Mouse (Mus musculus) hindbrain, postnatal 0 days (tissue): ENCODE data around the gene Parg. TPM values are rescaled to one million over a fixed set of nuclear protein-coding genes. Genes with fewer than 3 reads are reported as not detected.

Experiments
- ATAC-seq: fragments of 200-750 bp; cut with Nextera tagmentation; 2 replicates; pipeline ENCODE4 v1.8.0; 2017; ENCODE audit warnings: mild to moderate bottlenecking, moderate TSS enrichment, moderate library complexity
- DNase-seq: peaks from one replicate; pipeline ENCODE4 v3.0.0-alpha.2; 2015; ENCODE audit warnings: low spot score
- H3K27ac ChIP-seq: fragments of 300-500 bp; sonication (generic); 2 replicates; pipeline ENCODE4 v1.5.1; 2014; ENCODE audit warnings: mild to moderate bottlenecking
- H3K27me3 ChIP-seq: fragments of 300-500 bp; sonication (generic); 2 replicates; pipeline ENCODE4 v1.6.1; 2014; ENCODE audit warnings: low read length, mixed read lengths; ENCODE audit not compliant: insufficient read depth
- H3K36me3 ChIP-seq: fragments of 300-500 bp; sonication (generic); 2 replicates; pipeline ENCODE4 v1.6.1; 2014; ENCODE audit warnings: low read length, mixed read lengths; ENCODE audit not compliant: insufficient read depth
- H3K4me1 ChIP-seq: fragments of 300-500 bp; sonication (generic); 2 replicates; pipeline ENCODE4 v1.6.1; 2014; ENCODE audit warnings: antibody characterized with exemption, low read length, mixed read lengths; ENCODE audit not compliant: insufficient read depth
- H3K4me2 ChIP-seq: fragments of 300-500 bp; sonication (generic); 2 replicates; pipeline ENCODE4 v1.6.1; 2014; ENCODE audit warnings: low read depth, mild to moderate bottlenecking, low read length, moderate library complexity, mixed read lengths
- H3K4me3 ChIP-seq: fragments of 300-500 bp; sonication (generic); 2 replicates; pipeline ENCODE4 v1.5.1; 2014; ENCODE audit warnings: low read length
- H3K9ac ChIP-seq: fragments of 300-500 bp; sonication (generic); replicated peaks from 2 replicates; pipeline ENCODE4 v1.6.1; 2014; ENCODE audit warnings: mild to moderate bottlenecking, low read length, moderate library complexity, mixed read lengths
- H3K9me3 ChIP-seq: fragments of 300-500 bp; sonication (generic); 2 replicates; pipeline ENCODE4 v1.6.1; 2016; ENCODE audit warnings: low read length, mixed read lengths
- CTCF ChIP-seq: IDR thresholded peaks from 2 replicates; pipeline ENCODE4 v1.5.1; 2016; ENCODE audit warnings: antibody characterized with exemption, control low read depth, low read depth
- whole genome bisulfite sequencing: fragments of 180-500 bp; shearing (Covaris S2); extraction: QIAGEN DNeasy Blood & Tissue Kit; methylation state at CpG from one replicate; pipeline ENCODE4 v1.1.7; 2014; 5-methylcytosine and 5-hydroxymethylcytosine counted together
- polyA plus RNA-seq: library from polyadenylated mRNA; unstranded; fragments of >200 nt; fragmentation: Nextera tagmentation; extraction: Ambion mirVana; gene quantifications from 2 replicates; pipeline ENCODE4 v1.2.1, GENCODE M21; 2015
- total RNA-seq: library from RNA; depleted of rRNA; stranded (reverse); fragments of >200 nt; gene quantifications from 2 replicates; pipeline ENCODE4 v1.2.3, GENCODE M21; 2014

The Parg gene
- total and polyA plus RNA-seq, 2 experiments from 2014 or later: 26.5 to 35.0 TPM

GRCm38 (mm10) chr14:32165278-32166061 is 36.3 kb upstream of the Parg start:
- DNase-seq (peak; percentile 78), ATAC-seq (peak; percentile 81)
- WGBS: under 1% methylated on average over 41 of the region's 42 CpGs
- Histone ChIP-seq H3K4me3 (peak overlapping the region; percentile 49), H3K27me3 (no peaks in the 10 kb centered on the region), H3K9me3 (no peaks in the 10 kb centered on the region), H3K4me2 (peak overlapping the region; percentile 98), H3K36me3 (no peaks in the 10 kb centered on the region), H3K4me1 (0 out of 2 replicates have a peak, but pooled peaks cover 5% of the 10 kb centered on the region), H3K9ac (peak overlapping the region; percentile 56), H3K27ac (peak overlapping the region; percentile 65; the same call in 1 of the 2 replicates)
- no peak for TF ChIP-seq CTCF

DNA sequence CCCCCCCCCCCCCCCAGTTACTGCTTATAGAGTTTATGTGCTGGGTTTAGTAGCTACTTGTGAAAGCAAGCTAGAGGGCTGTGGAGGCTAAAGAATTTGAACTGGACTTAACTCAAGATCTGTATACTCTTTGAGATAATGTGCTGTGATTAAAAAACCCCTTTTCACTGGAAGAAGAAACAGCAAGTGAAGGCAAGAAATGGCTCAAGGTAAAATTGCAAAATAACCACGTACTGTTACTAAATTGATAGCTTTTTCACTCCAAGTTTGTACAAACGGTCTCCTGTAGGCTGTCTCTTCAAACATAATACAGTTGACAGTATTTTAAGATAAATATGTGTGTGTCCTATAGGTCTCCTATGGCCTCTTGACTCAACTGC is 35.7 kb upstream of the Parg start:
- H3K36me3 ChIP-seq: no peaks in the 10 kb centered on the region
- 70% methylated on average over 2 of the region's 2 CpGs for WGBS
- H3K9me3 ChIP-seq: no peaks in the 10 kb centered on the region
- ATAC-seq (no peak), DNase-seq (no peak)
- no peaks in the 10 kb centered on the region for H3K27me3 ChIP-seq
- no peak overlapping the region for H3K27ac ChIP-seq
- 0 out of 2 replicates have a peak, but pooled peaks cover 5% of the 10 kb centered on the region for H3K4me1 ChIP-seq
- H3K9ac ChIP-seq: no peak overlapping the region
- H3K4me3 ChIP-seq: peak overlapping the region; percentile 49; the same call in 1 of the 2 replicates
- no peak for TF ChIP-seq CTCF
- H3K4me2 ChIP-seq: peak overlapping the region; percentile 98

DNA sequence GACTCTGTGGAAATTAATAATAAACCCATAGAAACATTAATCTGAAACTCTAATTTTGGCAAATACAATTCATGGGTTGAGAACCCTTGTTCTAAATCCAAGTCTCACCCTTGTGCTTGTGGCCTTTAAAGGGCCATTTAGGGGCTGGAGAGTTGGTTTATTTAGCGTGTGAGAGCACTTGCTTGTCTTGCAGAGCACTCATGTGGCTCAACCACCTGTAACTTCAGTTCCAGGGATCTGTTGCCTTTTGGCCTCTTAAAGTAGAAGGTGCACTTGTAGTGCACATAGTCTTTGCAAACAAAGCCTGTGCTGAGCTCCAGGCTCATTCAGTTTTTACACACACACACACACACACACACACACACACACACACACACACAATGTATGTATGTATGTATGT is 34.9 kb upstream of the Parg start:
- H3K36me3 ChIP-seq: no peaks in the 10 kb centered on the region
- no peak for TF ChIP-seq CTCF
- H3K9ac ChIP-seq: no peak overlapping the region
- H3K4me2 ChIP-seq: no peak overlapping the region
- 82% methylated on average over 1 of the region's 1 CpGs for WGBS
- no peaks in the 10 kb centered on the region for H3K9me3 ChIP-seq
- no peak overlapping the region for H3K27ac ChIP-seq
- no peak overlapping the region for H3K4me3 ChIP-seq
- DNase-seq: no peak
- H3K4me1 ChIP-seq: 0 out of 2 replicates have a peak, but pooled peaks cover 5% of the 10 kb centered on the region
- no peak for ATAC-seq
- H3K27me3 ChIP-seq: no peaks in the 10 kb centered on the region

GRCm38 (mm10) chr14:32167326-32167725 is 34.4 kb upstream of the Parg start:
- 94% methylated on average over 5 of the region's 5 CpGs for WGBS
- no peaks in the 10 kb centered on the region for H3K27me3 ChIP-seq

DNA sequence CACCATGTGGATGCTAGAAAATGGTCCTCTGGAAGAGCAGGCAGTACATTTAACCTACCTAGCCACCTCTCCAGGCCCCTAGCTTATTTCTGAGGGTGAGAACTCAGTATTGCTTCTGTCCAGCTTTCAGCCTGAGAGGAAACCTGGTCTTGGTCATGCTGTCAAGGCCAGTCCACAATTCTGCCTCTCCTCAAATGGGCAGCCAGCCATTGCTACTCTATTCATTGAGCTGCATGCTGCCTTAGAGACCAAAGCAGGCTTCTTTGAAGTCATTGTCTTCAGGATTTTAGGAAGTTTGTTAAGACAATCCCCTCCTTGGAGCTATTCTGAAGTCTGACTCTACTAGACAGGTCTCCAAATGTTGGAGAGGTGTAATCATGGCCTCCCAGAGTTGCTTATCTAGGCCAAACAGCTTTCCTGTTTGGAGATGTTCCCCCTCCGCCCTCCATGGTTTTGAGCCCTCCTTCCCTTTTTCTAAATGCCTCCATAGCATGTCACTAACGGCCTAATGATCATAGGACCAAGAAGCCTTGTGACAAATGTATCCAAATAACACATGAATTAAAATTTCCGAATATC is 33.0 kb upstream of the Parg start:
- WGBS: 77% methylated on average over 3 of the region's 3 CpGs
- no peaks in the 10 kb centered on the region for H3K9me3 ChIP-seq
- peaks cover 6% of the 10 kb centered on the region; the same call in 1 of the 2 replicates for H3K36me3 ChIP-seq
- H3K27me3 ChIP-seq: no peaks in the 10 kb centered on the region
- H3K4me1 ChIP-seq: 0 out of 2 replicates have a peak, but pooled peaks cover 5% of the 10 kb centered on the region
- TF ChIP-seq CTCF: no peak
- H3K4me3 ChIP-seq: no peak overlapping the region
- ATAC-seq (no peak), DNase-seq (peak; percentile 32)
- H3K27ac ChIP-seq: no peak overlapping the region
- no peak overlapping the region for H3K4me2 ChIP-seq
- no peak overlapping the region for H3K9ac ChIP-seq

More at GRCm38 (mm10) chr14:32167326-32167725, 34.4 kb upstream of the Parg start:
- Histone ChIP-seq H3K4me3 (no peak overlapping the region), H3K4me1 (0 out of 2 replicates have a peak, but pooled peaks cover 5% of the 10 kb centered on the region), H3K4me2 (no peak overlapping the region), H3K27ac (no peak overlapping the region), H3K9ac (no peak overlapping the region), H3K9me3 (no peaks in the 10 kb centered on the region), H3K36me3 (no peaks in the 10 kb centered on the region)
- no peak for TF ChIP-seq CTCF
- DNase-seq (no peak), ATAC-seq (no peak)

GRCm38 (mm10) chr14:32170137-32170536 is 31.6 kb upstream of the Parg start:
- TF ChIP-seq CTCF: no peak
- WGBS: 86% methylated on average over 4 of the region's 4 CpGs
- Histone ChIP-seq H3K9ac (no peak overlapping the region), H3K4me3 (no peak overlapping the region), H3K27ac (no peak overlapping the region), H3K4me2 (no peak overlapping the region), H3K4me1 (0 out of 2 replicates have a peak, but pooled peaks cover 4% of the 10 kb centered on the region), H3K27me3 (no peaks in the 10 kb centered on the region), H3K36me3 (peaks cover 10% of the 10 kb centered on the region; the same call in 1 of the 2 replicates), H3K9me3 (no peaks in the 10 kb centered on the region)
- ATAC-seq (no peak), DNase-seq (no peak)
